Mouse (Mus musculus) splenic B cell, adult 2 months (primary cell): ENCODE measurements around the gene Mapkapk2.
A peak's percentile ranks its signal among the peaks of the same experiment; 100 is the strongest.
"Not testable (repeated sequence)": the region's sequence is repeated elsewhere in the genome, so short reads cannot be mapped to it uniquely, and the experiment has no call there.

Experiments
- DNase-seq: peaks from one replicate; pipeline ENCODE4 v3.0.0-alpha.2; 2011; ENCODE audit warnings: low read depth, low spot score
- H3K27me3 ChIP-seq: 2 replicates; pipeline ENCODE4 v1.6.1; 2012; ENCODE audit warnings: mild to moderate bottlenecking, low read length, moderate library complexity, mixed read lengths; ENCODE audit not compliant: control insufficient read depth, poor library complexity, insufficient read depth, severe bottlenecking
- H3K36me3 ChIP-seq: 2 replicates; pipeline ENCODE4 v1.6.1; 2012; ENCODE audit warnings: mild to moderate bottlenecking, low read length, moderate library complexity, mixed read lengths; ENCODE audit not compliant: control insufficient read depth, poor library complexity, insufficient read depth, severe bottlenecking

Mapkapk2 gene

DNA sequence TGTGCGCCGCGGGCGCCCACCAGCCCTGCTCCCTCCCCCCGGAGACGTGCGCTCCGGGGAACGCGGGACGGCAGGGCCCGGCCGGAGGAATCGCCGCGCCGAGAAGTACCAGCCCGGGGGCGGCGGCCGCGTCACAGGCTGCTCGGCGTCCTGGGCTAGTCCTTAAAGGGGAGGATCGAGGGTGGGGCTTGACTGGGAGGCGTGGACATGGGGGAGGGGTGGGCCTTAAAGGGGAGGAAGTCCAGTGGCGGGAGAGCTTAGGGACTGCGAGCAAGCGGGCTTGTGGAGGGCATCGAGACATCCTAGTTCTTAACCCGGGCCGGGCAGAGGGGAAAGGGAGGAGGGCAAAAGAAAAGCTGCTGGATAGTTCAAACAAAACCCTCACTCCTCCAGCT lies at the start of gene Mapkapk2:
Gene Mapkapk2, minus strand, starts transcription at position 127 of the 395 bp plus-strand sequence.
- DNase-seq: peak; percentile 94
- H3K36me3 ChIP-seq: no peaks in the 10 kb centered on the region

DNA sequence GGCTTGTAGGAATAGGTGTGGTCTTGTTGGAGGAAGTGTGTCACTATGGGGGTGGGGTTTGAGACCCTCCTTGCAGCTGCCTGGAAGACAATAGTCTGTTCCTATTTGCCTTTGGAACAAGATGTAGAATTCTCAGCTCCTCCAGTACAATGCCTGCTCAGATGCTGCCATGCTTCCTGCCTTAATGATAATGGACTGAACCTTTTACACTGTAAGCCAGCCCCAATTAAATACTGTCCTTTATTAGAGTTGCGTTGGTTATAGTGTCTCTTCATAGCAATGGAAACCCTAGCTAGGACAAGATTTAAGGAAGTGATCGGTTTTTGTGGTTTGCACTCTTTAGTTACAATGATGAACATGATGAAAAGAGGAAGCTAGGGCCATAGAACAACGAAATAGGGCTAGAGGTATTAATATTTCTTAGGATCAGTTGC lies 48.6 kb upstream of the Mapkapk2 start:
- DNase-seq: peak; percentile 83
- no peaks in the 10 kb centered on the region for H3K36me3 ChIP-seq
- no peaks in the 10 kb centered on the region for H3K27me3 ChIP-seq

More for the DNA sequence above, at the start of gene Mapkapk2:
- no peaks in the 10 kb centered on the region for H3K27me3 ChIP-seq

DNA sequence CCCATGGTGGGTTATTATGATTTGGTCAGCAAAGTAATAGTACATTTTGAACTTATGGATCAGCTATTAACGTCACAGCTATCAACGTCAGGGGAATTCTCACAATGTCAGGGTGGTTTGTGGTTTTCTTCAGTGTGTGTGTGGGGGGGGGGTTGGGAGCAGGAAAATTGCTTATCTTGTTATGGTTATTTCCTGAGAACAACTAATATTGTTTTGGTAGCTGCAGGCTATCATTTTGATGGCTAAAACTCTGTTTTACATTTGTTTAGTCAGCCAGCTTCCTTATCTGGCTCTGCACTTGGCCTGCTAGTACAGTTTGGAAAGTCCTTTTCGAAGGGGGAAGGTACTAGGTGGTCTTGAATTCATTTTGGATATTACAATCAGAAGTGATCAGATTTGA lies 47.6 kb upstream of the Mapkapk2 start:
- not testable (repeated sequence) for H3K36me3 ChIP-seq, H3K27me3 ChIP-seq, DNase-seq

DNA sequence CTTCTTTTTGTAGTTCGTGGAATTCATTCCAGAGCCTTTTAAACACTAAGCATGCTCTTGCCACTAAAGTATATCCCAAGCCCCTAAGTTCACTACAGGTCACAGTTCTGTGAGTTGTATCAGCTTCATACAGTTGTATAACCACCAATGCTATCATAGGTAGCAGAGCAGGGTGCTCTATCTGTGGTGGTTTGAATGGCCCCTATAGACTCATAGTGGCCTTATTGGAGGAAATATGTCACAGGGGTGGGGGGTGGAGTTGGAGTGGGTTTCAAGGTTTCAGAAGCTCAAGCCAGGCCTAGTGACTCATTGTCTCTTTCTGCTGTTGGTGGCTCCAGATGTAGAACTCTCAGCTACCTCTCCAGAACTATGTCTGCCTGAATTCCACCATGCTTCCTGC lies 44.8 kb upstream of the Mapkapk2 start:
- H3K27me3 ChIP-seq: no peaks in the 10 kb centered on the region
- DNase-seq: no peak

DNA sequence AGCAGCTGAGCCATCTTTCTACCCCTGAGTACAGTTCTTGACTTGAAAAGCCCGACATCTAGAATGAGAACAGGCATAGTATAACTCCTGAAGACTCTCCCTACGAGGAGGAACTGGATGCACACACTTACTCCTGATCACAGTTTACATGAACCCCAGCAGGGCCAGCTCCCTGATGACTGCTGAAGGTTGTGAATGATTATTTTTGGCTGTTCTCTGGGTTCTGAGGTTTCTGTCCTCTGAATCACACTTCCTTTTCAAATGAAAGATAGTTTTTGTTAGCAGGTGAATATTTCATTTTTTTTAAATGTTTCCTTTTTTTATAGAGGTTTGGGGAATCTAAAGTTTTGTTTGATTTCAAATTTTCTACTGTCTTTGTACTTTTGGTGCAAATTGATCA lies 43.8 kb upstream of the Mapkapk2 start:
- H3K36me3 ChIP-seq: no peaks in the 10 kb centered on the region
- no peak for DNase-seq
- H3K27me3 ChIP-seq: no peaks in the 10 kb centered on the region

More for the DNA sequence above, 44.8 kb upstream of the Mapkapk2 start:
- no peaks in the 10 kb centered on the region for H3K36me3 ChIP-seq

DNA sequence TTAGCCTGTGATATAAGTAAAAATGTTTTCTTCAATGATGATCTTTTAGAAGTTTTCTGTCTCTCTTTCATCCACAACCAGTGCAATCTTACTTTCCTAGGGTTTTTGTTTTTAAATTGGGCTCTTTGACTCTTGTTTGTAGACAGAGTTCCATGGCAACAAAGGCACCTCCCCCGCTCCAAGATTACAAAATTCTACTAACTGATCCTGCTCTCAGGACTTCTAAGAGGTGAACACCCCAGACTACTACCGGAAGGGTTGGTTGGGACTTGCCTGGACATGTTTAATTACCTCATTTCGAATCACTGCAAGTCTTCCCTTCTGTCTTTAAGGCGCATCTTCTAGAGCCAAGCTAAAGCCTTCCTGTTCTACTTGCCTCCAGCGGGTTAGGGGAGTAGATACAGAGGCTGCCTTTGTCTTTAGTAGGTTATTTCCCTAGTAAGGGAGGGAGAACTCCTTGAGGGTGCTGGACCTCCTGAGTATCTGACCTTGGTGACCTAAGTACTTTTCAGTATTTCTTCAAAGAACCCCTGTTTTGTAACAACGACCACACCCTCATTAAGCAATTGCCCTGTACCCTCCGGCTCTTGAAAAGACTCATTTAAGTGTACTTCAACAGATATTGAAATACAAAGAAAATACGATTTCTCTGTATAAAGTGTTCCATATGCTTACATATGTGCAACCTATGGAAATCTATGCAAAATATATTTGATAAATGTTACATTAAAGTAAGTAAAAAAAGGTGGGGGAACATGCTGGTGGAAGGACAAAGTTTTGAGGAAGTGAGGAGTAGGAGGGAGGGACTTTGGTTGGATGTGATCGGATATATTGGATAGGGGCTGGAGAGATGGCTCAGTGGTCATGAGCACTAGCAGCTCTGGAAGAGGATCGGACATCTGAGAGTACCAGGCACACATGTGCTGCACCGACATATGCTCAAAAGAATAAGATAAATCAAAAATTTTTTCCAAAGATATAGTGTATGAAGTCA lies 41.8 kb upstream of the Mapkapk2 start:
- peak; percentile 19 for DNase-seq
- no peaks in the 10 kb centered on the region for H3K27me3 ChIP-seq
- H3K36me3 ChIP-seq: no peaks in the 10 kb centered on the region

DNA sequence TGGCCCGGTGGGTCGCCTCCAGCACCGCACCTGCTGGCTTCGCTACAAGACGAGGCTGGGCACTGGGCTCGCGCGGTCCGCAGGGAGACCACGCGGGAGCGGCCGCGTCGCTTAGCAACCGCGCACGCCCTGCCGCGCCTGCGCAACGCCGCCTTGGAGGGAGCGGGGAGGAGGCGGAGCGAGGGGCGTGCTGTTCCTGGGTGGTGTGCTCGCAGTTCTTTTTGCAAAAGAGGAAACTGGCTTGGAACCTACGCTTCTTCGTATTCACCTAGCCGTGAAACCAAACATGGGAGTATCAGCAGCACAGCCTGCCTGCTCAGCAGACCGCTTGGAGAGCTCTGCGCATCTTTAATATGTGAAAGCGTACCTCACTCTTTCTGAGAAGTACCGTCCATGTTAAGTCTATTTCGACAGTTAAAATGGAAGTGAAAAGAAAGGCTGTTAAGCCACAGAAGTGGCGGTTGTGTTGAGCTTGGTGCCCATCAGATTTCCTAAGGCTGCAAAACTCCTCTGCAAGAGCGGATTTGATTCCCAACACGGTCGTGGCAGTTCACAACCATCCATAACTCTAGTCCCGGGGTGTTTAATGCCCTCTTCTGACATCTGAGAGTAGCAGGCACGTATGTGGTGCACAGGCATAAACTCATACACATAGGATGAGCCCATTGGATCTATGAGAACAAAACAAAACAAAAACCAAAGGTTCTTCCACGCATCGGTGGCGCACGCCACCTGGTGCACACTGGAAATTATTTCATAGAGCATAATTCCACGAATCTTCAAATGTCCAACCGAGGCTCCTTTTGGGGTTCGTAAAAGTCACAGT lies 40.8 kb upstream of the Mapkapk2 start, which contains the start of gene Dyrk3:
Gene Dyrk3, minus strand, starts transcription at position 150 of the 826 bp plus-strand sequence.
- H3K27me3 ChIP-seq: no peaks in the 10 kb centered on the region
- no peaks in the 10 kb centered on the region for H3K36me3 ChIP-seq
- DNase-seq: peak; percentile 96

DNA sequence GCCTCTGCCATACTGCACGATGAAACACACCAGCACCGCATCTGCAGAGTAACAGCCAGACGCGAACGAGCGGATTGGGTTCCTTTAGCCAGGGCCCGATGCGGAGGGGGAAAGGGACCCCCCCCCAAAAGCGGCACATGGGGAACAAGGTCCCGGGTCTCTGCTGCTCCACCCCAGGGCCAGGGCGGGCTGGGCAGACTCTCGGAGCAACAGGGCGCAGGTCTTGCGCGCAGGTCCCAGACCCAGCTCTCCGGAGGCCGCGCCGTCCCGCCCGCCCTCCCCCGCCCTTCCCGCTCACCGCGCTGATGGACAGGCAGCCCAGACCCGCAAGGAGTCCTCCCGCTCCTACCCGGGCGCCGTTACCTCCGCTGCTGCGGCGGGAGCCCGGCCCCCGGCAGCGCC lies 40.1 kb upstream of the Mapkapk2 start:
- peak; percentile 28 for DNase-seq
- Histone ChIP-seq H3K36me3 (no peaks in the 10 kb centered on the region), H3K27me3 (no peaks in the 10 kb centered on the region)

DNA sequence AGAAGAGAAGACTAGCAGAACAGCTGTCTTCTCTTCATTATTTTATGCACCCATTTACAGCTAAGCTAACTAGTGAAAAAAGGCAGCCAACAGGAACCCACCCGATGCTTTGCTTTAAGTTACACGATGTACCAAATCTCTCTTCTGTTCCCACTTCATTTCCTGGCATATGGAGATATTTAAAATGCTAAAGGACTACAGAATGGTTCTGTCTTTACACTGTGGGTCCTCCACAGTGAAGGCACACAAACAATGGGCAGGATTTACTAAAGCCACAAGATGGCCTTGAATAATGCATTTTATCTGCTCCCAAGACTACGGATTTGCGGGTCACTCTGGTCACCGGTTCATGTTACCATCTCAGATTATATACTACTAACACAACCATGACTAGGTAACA lies 39.5 kb upstream of the Mapkapk2 start:
- no peaks in the 10 kb centered on the region for H3K36me3 ChIP-seq
- DNase-seq: no peak
- no peaks in the 10 kb centered on the region for H3K27me3 ChIP-seq

DNA sequence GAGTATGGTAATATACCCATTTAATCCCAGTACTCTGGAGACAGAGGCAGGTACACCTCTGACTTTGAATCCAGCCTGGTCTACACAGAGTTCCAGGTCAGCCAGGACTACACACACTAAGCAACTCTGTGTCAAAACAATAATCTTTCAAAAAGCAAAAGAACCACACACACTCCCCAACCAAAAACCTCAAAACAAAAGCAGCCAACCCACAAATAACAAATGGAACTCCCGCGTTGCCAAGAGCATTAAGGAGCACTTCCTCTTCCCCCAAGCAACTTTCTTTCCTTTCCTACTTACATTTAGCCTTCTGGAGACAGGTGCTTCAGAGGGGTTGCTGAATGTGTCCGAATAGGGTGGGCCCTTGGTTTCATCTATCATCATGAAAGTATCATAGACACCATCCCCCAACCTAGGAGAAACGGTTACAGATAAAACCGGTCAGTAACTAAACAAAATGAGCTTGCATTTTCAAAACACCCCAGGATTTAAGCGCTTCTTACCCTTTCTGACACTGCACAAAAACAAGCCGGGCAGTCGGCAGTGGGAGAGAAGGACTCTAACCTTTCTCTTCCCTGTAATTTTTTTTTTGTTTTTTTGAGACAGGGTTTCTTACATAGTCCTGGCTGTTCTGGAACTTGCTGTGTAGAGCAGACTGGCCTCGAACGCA lies 38.5 kb upstream of the Mapkapk2 start:
- H3K27me3 ChIP-seq: no peaks in the 10 kb centered on the region
- no peaks in the 10 kb centered on the region for H3K36me3 ChIP-seq
- DNase-seq: peak; percentile 35

DNA sequence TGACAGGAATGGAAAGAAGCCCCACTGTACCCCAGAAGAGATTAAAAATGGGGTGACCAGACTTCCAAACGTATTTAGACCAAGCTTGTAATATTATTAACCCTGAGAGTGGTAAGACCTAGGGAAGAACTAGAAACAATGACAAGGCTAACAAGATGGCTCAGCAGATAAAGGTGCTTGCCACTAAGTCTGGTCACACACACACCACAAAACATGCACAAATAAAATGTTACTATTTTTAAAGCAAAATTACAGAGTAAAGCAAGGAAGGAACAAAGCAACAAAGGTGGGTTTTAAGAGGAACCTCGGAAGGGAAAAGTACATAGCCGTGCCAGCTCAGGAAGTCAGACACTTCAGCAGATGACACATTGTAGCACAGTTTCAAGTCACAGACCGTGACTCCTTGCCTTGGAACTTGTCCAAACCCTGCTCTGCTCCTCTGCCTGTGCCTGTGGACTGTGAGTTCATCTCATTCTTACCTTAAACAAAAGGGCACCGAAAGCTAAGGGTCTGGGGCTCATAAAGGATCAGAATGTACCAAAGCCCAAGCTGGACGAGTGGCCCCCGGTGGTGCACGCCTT lies 37.4 kb upstream of the Mapkapk2 start:
- DNase-seq: peak; percentile 68
- H3K36me3 ChIP-seq: no peaks in the 10 kb centered on the region
- H3K27me3 ChIP-seq: no peaks in the 10 kb centered on the region

DNA sequence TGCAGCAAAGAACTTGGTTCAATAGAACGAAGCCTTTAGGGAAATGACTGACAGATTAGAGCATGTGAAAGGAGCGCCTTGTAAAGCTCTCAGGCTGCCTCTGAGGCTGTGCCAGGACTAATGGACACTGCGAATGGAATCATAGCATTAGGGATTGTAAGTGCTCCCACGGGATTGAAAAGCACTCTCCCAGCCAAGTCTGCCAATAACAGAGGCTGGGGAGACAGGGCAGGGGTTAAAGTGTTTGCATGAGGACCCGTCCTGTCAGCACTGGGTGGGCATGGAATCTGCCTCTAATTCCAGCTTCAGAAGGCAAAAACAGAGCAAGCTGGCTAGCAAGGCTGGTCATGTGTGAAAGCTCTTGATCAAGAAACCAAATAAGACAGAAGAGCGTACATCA lies 36.6 kb upstream of the Mapkapk2 start:
- Histone ChIP-seq H3K36me3 (peaks cover 1% of the 10 kb centered on the region; the same call in 1 of the 2 replicates), H3K27me3 (no peaks in the 10 kb centered on the region)
- no peak for DNase-seq

DNA sequence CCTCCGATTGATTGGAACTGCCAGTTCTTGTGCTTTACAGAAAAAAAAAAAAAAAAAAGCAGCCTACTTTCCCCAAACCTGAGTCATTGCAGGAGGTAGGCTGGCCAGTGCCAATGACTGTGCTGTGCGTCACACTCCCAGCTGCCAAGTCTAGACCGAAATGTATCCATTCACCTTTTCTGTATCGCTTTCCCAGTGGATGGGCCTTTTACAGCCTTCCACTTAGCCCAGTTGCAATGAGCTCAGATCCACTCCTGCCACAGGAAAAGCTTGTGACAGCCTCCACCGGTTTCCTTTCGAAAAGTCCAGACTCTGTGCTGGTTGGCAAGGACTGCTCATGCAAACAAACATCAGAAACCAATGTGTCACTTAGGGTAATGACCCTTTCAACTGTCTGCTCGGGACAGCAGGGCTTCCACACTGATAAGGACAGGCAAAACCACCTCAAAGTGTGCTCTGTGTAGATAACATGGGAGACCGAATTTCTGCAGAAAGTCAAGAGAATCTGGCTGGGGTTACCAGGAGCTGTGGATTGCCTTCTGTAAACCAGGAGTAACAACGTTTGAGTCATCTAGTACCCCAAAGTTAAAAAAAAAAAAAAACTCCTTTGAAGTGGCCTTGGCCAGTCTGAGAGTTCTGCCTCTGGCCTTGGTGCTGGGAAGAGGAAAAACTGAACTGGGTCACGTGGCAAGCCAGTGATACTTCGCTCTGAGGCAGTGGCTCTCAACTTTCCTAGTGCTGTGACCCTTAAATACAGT lies 28.5 kb upstream of the Mapkapk2 start:
- Histone ChIP-seq H3K36me3 (peaks cover 1% of the 10 kb centered on the region; the same call in 1 of the 2 replicates), H3K27me3 (no peaks in the 10 kb centered on the region)
- DNase-seq: no peak
